Mouse (Mus musculus) liver, embryonic 12.5 days (tissue): ENCODE measurements around the gene Slc44a2. TPM values are rescaled to one million over a fixed set of nuclear protein-coding genes. Genes with fewer than 3 reads are reported as not detected.

ENCODE experiments used
- ATAC-seq: fragments of 200-750 bp; cut with Nextera tagmentation; 2 replicates; pipeline ENCODE4 v1.8.0; 2017; ENCODE audit warnings: moderate number of reproducible peaks, mild to moderate bottlenecking, moderate library complexity
- H3K27ac ChIP-seq: fragments of 300-500 bp; sonication (generic); 2 replicates; pipeline ENCODE4 v1.5.1; 2016; ENCODE audit warnings: mild to moderate bottlenecking
- H3K27me3 ChIP-seq: fragments of 300-500 bp; sonication (generic); replicated peaks from 2 replicates; pipeline ENCODE4 v1.6.1; 2016; ENCODE audit warnings: mild to moderate bottlenecking, moderate library complexity
- H3K36me3 ChIP-seq: fragments of 300-500 bp; sonication (generic); 2 replicates; pipeline ENCODE4 v1.6.1; 2016; ENCODE audit warnings: mild to moderate bottlenecking, moderate library complexity
- H3K4me1 ChIP-seq: fragments of 300-500 bp; sonication (generic); 2 replicates; pipeline ENCODE4 v1.6.1; 2016
- H3K4me2 ChIP-seq: fragments of 300-500 bp; sonication (generic); 2 replicates; pipeline ENCODE4 v1.6.1; 2016; ENCODE audit warnings: mild to moderate bottlenecking, moderate library complexity
- H3K4me3 ChIP-seq: fragments of 300-500 bp; sonication (generic); 2 replicates; pipeline ENCODE4 v1.5.1; 2016; ENCODE audit warnings: mild to moderate bottlenecking, moderate library complexity
- H3K9ac ChIP-seq: fragments of 300-500 bp; sonication (generic); 2 replicates; pipeline ENCODE4 v1.6.1; 2016; ENCODE audit warnings: mild to moderate bottlenecking, moderate library complexity
- H3K9me3 ChIP-seq: fragments of 300-500 bp; sonication (generic); replicated peaks from 2 replicates; pipeline ENCODE4 v1.6.1; 2016; ENCODE audit warnings: mild to moderate bottlenecking, moderate library complexity
- WGBS: fragments of 180-500 bp; shearing (Covaris S2); methylation state at CpG from one replicate; pipeline ENCODE4 v1.1.7; 2016; ENCODE audit not compliant: insufficient replicate concordance; 5-methylcytosine and 5-hydroxymethylcytosine counted together
- polyA plus RNA-seq: library from polyadenylated mRNA; unstranded; fragments of >200 nt; fragmentation: Nextera tagmentation; extraction: Ambion mirVana; gene quantifications from 2 replicates; pipeline ENCODE4 v1.2.1, GENCODE M21; 2016

The Slc44a2 gene
- polyA plus RNA-seq, 1 experiment from 2014 or later: 29.2 TPM

GRCm38 (mm10) chr9:21401042-21401441 is 80.5 kb downstream of the Slc44a2 start:
- Histone ChIP-seq H3K4me3 (no peak overlapping the region), H3K27ac (no peak overlapping the region), H3K9me3 (no peaks in the 10 kb centered on the region), H3K4me1 (no peaks in the 10 kb centered on the region), H3K36me3 (peaks cover 97% of the 10 kb centered on the region), H3K27me3 (no peaks in the 10 kb centered on the region), H3K4me2 (no peak overlapping the region), H3K9ac (no peak overlapping the region)
- no peak for ATAC-seq
- WGBS: 85% methylated on average over 9 of the region's 9 CpGs

- ATAC-seq: no peak
- no peak overlapping the region for H3K4me2 ChIP-seq
- no peaks in the 10 kb centered on the region for H3K4me1 ChIP-seq
- peaks cover 90% of the 10 kb centered on the region for H3K36me3 ChIP-seq
- 83% methylated on average over 11 of the region's 11 CpGs for WGBS
- no peak overlapping the region for H3K4me3 ChIP-seq
- H3K9me3 ChIP-seq: no peaks in the 10 kb centered on the region
- no peaks in the 10 kb centered on the region for H3K27me3 ChIP-seq
- H3K27ac ChIP-seq: no peak overlapping the region
- H3K9ac ChIP-seq: no peak overlapping the region
Observed at GRCm38 (mm10) chr9:21402764-21403253, 82.3 kb downstream of the Slc44a2 start.

- H3K9ac ChIP-seq: no peak overlapping the region
- no peak overlapping the region for H3K27ac ChIP-seq
- no peaks in the 10 kb centered on the region for H3K4me1 ChIP-seq
- peaks cover 81% of the 10 kb centered on the region for H3K36me3 ChIP-seq
- H3K4me2 ChIP-seq: no peak overlapping the region
- 89% methylated on average over 5 of the region's 5 CpGs for WGBS
- H3K27me3 ChIP-seq: no peaks in the 10 kb centered on the region
- H3K4me3 ChIP-seq: no peak overlapping the region
- H3K9me3 ChIP-seq: no peaks in the 10 kb centered on the region
- peak; percentile 6; the same call in 1 of the 2 replicates for ATAC-seq
Observed at GRCm38 (mm10) chr9:21403745-21404144, 83.2 kb downstream of the Slc44a2 start.

Other genes starting within 250 kb of the Slc44a2 start
- 0.77 and 0.98 TPM in 2 replicates for gene Gm49373, start 247.6 kb upstream of the Slc44a2 start, polyA plus RNA-seq
- gene Fdx1l, start 247.1 kb upstream of the Slc44a2 start, polyA plus RNA-seq: 48.7 and 49.6 TPM in 2 replicates
- 1.2 and 2.1 TPM in 2 replicates for gene Gm38431, start 228.7 kb upstream of the Slc44a2 start, polyA plus RNA-seq
- gene Raver1, start 228.7 kb upstream of the Slc44a2 start, polyA plus RNA-seq: 39.8 and 43.8 TPM in 2 replicates
- 8.5 and 10.4 TPM in 2 replicates for gene Tyk2, start 189.5 kb upstream of the Slc44a2 start, polyA plus RNA-seq
- gene Cdc37, start 170.7 kb upstream of the Slc44a2 start, polyA plus RNA-seq: 221 and 228 TPM in 2 replicates
- gene Pde4a, start 155.0 kb upstream of the Slc44a2 start, polyA plus RNA-seq: 2.6 and 2.9 TPM in 2 replicates
- 39.8 and 41.6 TPM in 2 replicates for gene Keap1, start 81.3 kb upstream of the Slc44a2 start, polyA plus RNA-seq
- 0.10 and 0.12 TPM in 2 replicates for gene S1pr5, start 72.3 kb upstream of the Slc44a2 start, polyA plus RNA-seq
- gene Atg4d, start 55.4 kb upstream of the Slc44a2 start, polyA plus RNA-seq: 85.7 and 85.9 TPM in 2 replicates
- 14.5 and 15.5 TPM in 2 replicates for gene Kri1, start 32.7 kb upstream of the Slc44a2 start, polyA plus RNA-seq
- 87.4 and 88.6 TPM in 2 replicates for gene Cdkn2d, start 29.3 kb upstream of the Slc44a2 start, polyA plus RNA-seq
- gene Ap1m2, start 8.4 kb upstream of the Slc44a2 start, polyA plus RNA-seq: 0.10 and 0.25 TPM in 2 replicates
- 84.1 and 85.3 TPM in 2 replicates for gene Ilf3, start 47.2 kb downstream of the Slc44a2 start, polyA plus RNA-seq
- gene Qtrt1, start 91.1 kb downstream of the Slc44a2 start, polyA plus RNA-seq: 31.2 and 32.7 TPM in 2 replicates
- gene Dnm2, start 104.2 kb downstream of the Slc44a2 start, polyA plus RNA-seq: 72.2 and 75.5 TPM in 2 replicates
- gene Tmed1, start 189.6 kb downstream of the Slc44a2 start, polyA plus RNA-seq: 42.8 and 44.0 TPM in 2 replicates
- gene AB124611, start 205.5 kb downstream of the Slc44a2 start, polyA plus RNA-seq: 2.6 and 3.1 TPM in 2 replicates
- gene Carm1, start 226.2 kb downstream of the Slc44a2 start, polyA plus RNA-seq: 39.0 and 41.0 TPM in 2 replicates